Mouse (Mus musculus) monocyte, adult 5-6 weeks (primary cell): ENCODE data around the gene Trmo. TPM values are rescaled to one million over a fixed set of nuclear protein-coding genes. Genes with fewer than 3 reads are reported as not detected.
A peak's percentile ranks its signal among the peaks of the same experiment; 100 is the strongest.

Experiments used
- ATAC-seq: fragments of 153-309, 156-312 bp; replicated peaks from 2 replicates; pipeline ENCODE4 v1.8.0; 2017; ENCODE audit warnings: mild to moderate bottlenecking; ENCODE audit not compliant: low TSS enrichment, insufficient number of reproducible peaks, severe bottlenecking, poor library complexity, low FRiP score
- total RNA-seq: library from RNA; stranded (forward); fragments of 200-1000, 200-491, 200-594 nt; gene quantifications from 3 replicates; pipeline ENCODE4 v1.2.3, GENCODE M21; 2017

The Trmo gene
- total RNA-seq, 1 experiment from 2014 or later = 8.4 TPM

DNA sequence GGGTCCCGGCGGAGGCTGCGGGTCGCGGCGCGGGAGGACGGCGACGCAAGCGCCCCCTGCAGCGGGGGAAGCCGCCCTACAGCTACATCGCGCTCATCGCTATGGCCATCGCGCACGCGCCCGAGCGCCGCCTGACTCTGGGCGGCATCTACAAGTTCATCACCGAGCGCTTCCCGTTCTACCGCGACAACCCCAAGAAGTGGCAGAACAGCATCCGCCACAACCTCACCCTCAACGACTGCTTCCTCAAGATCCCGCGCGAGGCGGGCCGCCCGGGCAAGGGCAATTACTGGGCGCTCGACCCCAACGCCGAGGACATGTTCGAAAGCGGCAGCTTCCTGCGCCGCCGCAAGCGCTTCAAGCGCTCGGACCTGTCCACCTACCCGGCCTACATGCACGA is 44.9 kb downstream of the Trmo start:
- ATAC-seq = 0 out of 2 replicates have a peak, but pooled peaks have one; percentile 9

DNA sequence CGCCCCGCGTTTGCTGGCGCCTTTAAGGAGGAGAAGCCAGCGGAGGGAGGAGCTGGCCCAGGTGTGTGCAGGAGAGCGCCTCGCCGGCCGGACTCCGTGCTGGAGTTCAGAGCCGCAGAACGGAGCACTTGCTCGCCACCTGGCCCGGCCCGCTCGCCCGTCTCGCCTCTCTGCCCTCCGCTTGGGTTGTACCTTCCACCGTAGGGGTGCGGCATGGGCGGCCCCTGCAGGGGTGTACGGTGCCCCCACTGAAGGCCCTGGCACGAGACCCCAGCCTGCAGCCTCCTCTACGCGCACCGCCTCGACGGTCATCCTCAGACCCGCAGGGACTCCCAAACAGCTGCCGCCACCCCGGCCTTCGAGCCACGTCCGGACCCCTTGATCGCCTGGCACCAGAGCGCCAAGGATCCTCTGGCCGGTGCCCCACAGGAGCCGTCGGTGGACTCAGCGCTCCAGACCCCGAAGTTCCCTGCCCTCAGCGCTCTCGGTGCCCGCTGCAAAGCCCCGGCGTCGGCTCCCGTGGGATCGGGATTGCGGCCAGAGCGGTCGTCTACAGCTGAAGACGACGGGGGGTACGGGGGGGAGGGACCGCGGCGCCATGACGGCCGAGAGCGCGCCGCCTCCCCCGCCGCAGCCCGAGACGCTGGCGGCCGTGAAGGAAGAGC is 45.5 kb downstream of the Trmo start, which contains the start of gene Foxe1:
Gene Foxe1, plus strand, starts transcription at position 14 of the 665 bp plus-strand sequence.
- no peak for ATAC-seq

DNA sequence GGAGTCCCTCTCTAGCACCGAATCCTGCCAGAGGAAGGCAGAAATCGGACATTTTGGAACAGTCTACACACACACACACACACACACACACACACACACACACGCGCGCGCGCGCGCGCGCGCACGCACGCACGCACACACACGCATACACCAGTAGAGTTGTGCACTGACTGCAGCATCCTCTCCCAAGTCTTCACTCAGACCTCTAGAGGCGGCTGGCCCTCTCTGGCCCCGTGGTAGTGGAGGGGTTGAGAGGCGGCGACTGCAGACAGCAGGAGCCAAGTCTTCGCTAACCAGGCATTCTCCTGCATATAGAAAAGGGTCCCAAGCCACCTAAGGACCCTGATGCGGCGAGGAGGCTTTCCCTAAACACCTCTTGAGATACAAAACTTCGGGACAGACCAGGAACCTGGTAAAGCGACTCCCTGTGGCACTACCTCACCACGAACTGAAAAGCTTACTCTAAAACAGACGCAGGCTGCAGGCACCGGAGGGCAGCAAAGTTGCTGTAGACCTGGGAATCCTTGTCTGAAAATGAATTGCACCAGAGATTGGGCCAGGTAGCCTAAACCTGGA is 46.4 kb downstream of the Trmo start:
- ATAC-seq = no peak

DNA sequence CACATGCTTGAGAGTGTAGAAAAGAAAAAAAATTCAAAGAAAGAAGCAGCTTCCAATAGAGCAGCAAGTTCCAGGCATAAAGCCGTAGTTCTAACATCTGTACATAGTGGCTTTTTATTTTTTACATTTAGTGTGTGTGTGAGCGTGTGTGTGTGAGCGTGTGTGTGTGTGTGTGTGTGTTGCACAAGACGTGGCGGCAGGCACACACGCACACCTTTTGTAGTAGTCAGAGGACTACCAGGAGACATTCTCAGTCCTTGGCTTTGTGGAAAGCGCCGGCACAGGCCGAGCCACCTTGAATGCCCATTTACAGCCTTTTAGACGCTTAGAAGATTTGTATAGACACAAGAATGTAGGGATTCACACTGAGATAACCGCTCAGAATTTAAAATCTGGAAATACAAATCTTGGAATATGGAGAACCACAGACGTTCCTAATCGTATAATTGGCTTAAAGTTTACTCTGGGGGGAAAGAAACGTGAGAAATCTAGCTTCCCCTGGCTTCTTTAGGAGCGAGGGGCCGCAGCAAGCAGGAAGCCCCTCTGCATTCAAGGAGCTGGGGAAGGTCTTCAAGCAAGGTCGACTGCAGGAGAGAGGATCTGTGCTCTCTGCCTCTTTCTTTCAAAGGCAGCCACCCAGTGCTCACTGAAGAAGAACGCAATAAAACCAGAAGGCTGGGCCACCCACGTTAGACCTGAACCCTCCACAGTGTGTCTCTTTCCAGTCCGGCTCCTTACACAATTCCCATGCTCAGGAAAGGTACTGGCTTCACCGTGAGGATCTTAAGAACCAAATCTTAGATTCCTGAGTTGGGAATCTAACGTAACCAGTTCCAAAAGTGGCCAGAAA is 47.2 kb downstream of the Trmo start:
- ATAC-seq = no peak

DNA sequence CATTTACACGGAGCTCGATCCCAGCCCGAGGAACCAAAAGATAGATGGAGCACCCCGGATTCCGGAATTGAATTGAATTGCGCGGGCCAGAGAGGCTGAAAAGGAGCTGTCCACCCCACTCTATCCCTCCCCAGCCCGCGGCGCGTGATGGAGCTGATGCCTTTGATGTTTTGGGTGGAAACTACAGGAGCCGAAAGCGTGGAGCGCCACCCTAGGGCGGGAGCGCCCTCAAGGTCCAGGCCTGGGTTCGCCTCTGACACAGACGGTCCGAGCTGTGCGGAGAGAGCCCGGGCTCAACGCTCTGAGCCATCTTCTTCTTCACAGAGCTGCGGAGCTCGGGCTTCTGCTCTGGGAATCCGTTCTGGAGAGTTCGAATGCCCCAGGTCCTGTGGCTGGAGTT is 49.7 kb downstream of the Trmo start:
- ATAC-seq = no peak

DNA sequence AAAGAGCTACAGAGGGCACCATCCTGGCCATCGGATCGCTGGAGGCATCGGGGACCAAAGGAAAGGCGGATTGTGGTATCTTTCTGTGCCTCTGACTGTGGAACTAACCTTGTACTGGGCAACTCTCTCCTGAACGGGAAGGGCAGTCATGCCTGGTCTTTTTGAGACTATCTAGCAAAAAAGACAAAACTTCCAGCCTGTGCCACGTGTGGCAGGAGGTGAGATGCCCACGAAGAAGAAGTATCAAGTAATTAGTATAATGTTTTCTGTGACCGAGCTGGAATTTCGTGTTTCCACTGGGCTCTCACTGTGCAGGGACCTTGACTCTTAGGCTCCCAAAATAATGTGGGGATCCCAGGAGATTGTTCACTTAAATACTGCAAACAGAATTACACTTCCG is 50.2 kb downstream of the Trmo start:
- ATAC-seq = no peak

DNA sequence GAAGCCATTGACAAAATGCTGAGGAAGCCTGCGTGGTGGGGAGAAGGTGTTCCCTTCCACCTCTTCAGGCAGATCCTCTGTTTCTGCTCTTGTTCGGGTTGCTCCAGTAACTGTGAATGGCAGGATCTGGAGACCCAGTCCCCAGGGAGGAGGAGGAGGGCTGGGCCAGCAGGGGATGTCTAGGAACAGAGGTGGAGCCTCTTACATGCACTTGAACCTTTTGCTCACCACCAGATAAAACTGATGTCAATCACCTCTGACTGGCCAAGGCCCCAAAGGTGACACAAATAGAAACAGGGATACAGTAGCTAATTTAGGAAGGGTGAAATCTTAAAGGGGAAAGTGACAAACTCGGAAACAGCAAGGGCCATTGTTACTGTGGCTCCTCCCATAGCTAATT is 51.2 kb downstream of the Trmo start:
- no peak for ATAC-seq

DNA sequence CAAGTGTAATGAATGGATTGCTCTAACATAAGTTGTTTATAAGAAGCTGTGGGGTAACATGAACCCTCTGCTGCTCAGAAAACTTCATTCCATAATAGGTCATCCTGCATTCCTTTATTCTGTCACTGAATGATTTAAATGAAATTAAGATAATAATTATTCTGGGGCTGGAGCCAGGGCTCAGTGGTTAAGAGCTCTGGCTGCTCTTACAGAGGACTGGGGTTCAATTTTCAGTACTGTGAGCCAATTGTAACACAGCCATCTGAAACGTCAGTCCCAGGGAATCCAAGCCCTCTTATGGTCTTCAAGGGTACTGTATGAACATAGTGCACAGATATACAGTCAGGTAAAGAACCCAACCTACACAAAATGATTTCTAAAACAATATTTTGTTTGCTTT is 53.4 kb downstream of the Trmo start:
- ATAC-seq = no peak

DNA sequence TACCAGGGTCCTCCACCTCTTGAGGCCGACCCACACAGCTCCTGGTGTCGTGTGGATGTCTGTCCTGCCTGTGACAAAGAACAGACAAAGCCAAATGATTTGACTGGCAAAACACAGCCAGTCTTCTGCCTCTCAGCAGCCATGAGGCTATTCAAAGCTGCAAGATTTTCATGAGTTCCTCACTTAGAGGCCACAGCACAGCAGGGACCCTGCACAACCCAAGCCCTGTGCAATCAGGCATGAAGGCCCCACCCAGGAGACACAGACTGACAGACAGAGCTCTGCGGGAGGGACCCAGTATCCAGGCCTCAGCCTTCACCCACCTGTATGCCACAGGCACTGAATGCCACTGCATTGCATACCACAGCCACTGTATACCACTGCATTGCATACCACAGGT is 60.3 kb downstream of the Trmo start:
- no peak for ATAC-seq

Other genes with a start within 250 kb of the Trmo start
- gene Xpa, start 193.1 kb downstream of the Trmo start, total RNA-seq = 71.4 to 82.4 TPM (median 75.9 TPM) in 3 replicates
- gene Foxe1, start 45.8 kb downstream of the Trmo start, total RNA-seq = not detected in 3 replicates
- 0.95 to 1.4 TPM (median 0.96 TPM) in 3 replicates for gene Hemgn, start 24.1 kb upstream of the Trmo start, total RNA-seq
- 36.8 to 64.0 TPM (median 47.0 TPM) in 3 replicates for gene Anp32b, start 61.5 kb upstream of the Trmo start, total RNA-seq
- gene Nans, start 99.8 kb upstream of the Trmo start, total RNA-seq = 38.6 to 51.6 TPM (median 42.3 TPM) in 3 replicates
- gene Trim14, start 146.7 kb upstream of the Trmo start, total RNA-seq = 19.8 to 70.3 TPM (median 26.1 TPM) in 3 replicates
- gene Coro2a, start 212.8 kb upstream of the Trmo start, total RNA-seq = 25.5 to 68.9 TPM (median 29.6 TPM) in 3 replicates